Mouse (Mus musculus) hindbrain, embryonic 14.5 days (tissue): ENCODE measurements around the gene Sys1. TPM values are rescaled to one million over a fixed set of nuclear protein-coding genes. Genes with fewer than 3 reads are reported as not detected.

Source experiments
- ATAC-seq: fragments of 200-750 bp; cut with Nextera tagmentation; 2 replicates; pipeline ENCODE4 v1.8.0; 2017; ENCODE audit warnings: moderate number of reproducible peaks, mild to moderate bottlenecking, moderate TSS enrichment, moderate library complexity; ENCODE audit not compliant: low FRiP score
- DNase-seq: peaks from one replicate; pipeline ENCODE4 v3.0.0-alpha.2; 2015; ENCODE audit warnings: low spot score
- H3K27ac ChIP-seq: fragments of 300-500 bp; sonication (generic); 2 replicates; pipeline ENCODE4 v1.5.1; 2014; ENCODE audit warnings: mild to moderate bottlenecking, moderate library complexity
- H3K27me3 ChIP-seq: fragments of 300-500 bp; sonication (generic); 2 replicates; pipeline ENCODE4 v1.6.1; 2014; ENCODE audit warnings: mild to moderate bottlenecking, low read length, mixed read lengths; ENCODE audit not compliant: control insufficient read depth, insufficient read depth
- H3K36me3 ChIP-seq: fragments of 300-500 bp; sonication (generic); replicated peaks from 2 replicates; pipeline ENCODE4 v1.6.1; 2014; ENCODE audit not compliant: control insufficient read depth, insufficient read depth
- H3K4me1 ChIP-seq: fragments of 300-500 bp; sonication (generic); replicated peaks from 2 replicates; pipeline ENCODE4 v1.6.1; 2014; ENCODE audit warnings: antibody characterized with exemption, low read length, mixed read lengths; ENCODE audit not compliant: control insufficient read depth, insufficient read depth
- H3K4me2 ChIP-seq: fragments of 300-500 bp; sonication (generic); replicated peaks from 2 replicates; pipeline ENCODE4 v1.6.1; 2014; ENCODE audit warnings: mild to moderate bottlenecking, moderate library complexity
- H3K4me3 ChIP-seq: fragments of 300-500 bp; sonication (generic); replicated peaks from 2 replicates; pipeline ENCODE4 v1.5.1; 2014; ENCODE audit warnings: mild to moderate bottlenecking, low read length
- H3K9ac ChIP-seq: fragments of 300-500 bp; sonication (generic); 2 replicates; pipeline ENCODE4 v1.6.1; 2014
- H3K9me3 ChIP-seq: fragments of 300-500 bp; sonication (generic); 2 replicates; pipeline ENCODE4 v1.6.1; 2016; ENCODE audit warnings: low read length; ENCODE audit not compliant: control insufficient read depth
- WGBS: fragments of 180-500 bp; shearing (Covaris S2); extraction: QIAGEN DNeasy Blood & Tissue Kit; methylation state at CpG from one replicate; pipeline ENCODE4 v1.1.7; 2014; 5-methylcytosine and 5-hydroxymethylcytosine counted together
- polyA plus RNA-seq: library from polyadenylated mRNA; unstranded; fragments of >200 nt; fragmentation: Nextera tagmentation; extraction: Ambion mirVana; gene quantifications from 2 replicates; pipeline ENCODE4 v1.2.1, GENCODE M21; 2014

Sys1 gene
- polyA plus RNA-seq, 1 experiment from 2014 or later: 92.6 TPM

GRCm38 (mm10) chr2:164431676-164432465 is 24.9 kb upstream of the Sys1 start:
- H3K27me3 ChIP-seq: no peaks in the 10 kb centered on the region
- no peak overlapping the region for H3K9ac ChIP-seq
- no peak overlapping the region for H3K27ac ChIP-seq
- H3K4me2 ChIP-seq: no peak overlapping the region
- H3K4me1 ChIP-seq: no peaks in the 10 kb centered on the region
- H3K4me3 ChIP-seq: no peak overlapping the region
- no peaks in the 10 kb centered on the region for H3K36me3 ChIP-seq
- 66% methylated on average over 9 of the region's 9 CpGs for WGBS
- H3K9me3 ChIP-seq: no peaks in the 10 kb centered on the region
- DNase-seq (no peak), ATAC-seq (no peak)

- no peak for ATAC-seq
These were observed 24.1 kb upstream of the Sys1 start for GRCm38 (mm10) chr2:164432541-164433191.

DNA sequence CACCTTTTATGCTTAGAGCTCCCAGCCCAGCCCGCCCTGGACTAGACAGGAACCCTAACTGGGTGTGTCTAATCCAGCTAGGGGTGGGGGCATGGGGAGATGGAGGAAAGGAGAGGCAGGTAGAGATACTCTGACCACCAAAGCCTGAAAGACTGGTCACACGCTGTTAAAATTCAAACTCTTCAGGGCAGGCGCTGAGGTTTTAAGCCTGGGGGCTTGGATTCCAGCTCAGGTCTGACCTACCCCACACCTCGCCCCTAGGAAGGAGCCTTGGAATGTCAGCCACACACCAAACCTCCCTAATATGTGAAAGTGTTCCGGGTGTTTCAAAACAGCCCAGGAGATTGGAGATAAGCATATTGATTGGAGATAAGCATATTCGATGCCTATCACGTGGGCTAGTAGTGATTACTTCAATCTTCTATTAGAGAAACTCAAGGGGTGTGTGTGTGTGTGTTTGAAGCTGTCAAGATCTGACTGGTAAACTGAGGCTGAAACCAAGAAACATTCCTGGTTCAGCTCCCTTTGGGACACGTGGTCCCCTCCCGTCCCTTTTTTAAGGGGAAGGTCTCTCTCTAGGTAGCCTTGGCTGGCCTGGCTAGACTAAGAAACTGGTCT is 23.4 kb upstream of the Sys1 start:
- Histone ChIP-seq H3K27ac (no peak overlapping the region), H3K4me2 (no peak overlapping the region), H3K27me3 (no peaks in the 10 kb centered on the region), H3K9ac (no peak overlapping the region), H3K4me3 (no peak overlapping the region), H3K9me3 (no peaks in the 10 kb centered on the region), H3K4me1 (no peaks in the 10 kb centered on the region), H3K36me3 (no peaks in the 10 kb centered on the region)
- no peak for ATAC-seq
- no peak for DNase-seq
- 88% methylated on average over 9 of the region's 9 CpGs for WGBS

More at GRCm38 (mm10) chr2:164432541-164433191, 24.1 kb upstream of the Sys1 start:
- no peak for DNase-seq
- H3K36me3 ChIP-seq: no peaks in the 10 kb centered on the region
- H3K4me3 ChIP-seq: no peak overlapping the region
- 32% methylated on average over 22 of the region's 22 CpGs for WGBS
- H3K4me1 ChIP-seq: no peaks in the 10 kb centered on the region
- no peak overlapping the region for H3K27ac ChIP-seq
- no peaks in the 10 kb centered on the region for H3K9me3 ChIP-seq
- no peaks in the 10 kb centered on the region for H3K27me3 ChIP-seq
- no peak overlapping the region for H3K9ac ChIP-seq
- no peak overlapping the region for H3K4me2 ChIP-seq

DNA sequence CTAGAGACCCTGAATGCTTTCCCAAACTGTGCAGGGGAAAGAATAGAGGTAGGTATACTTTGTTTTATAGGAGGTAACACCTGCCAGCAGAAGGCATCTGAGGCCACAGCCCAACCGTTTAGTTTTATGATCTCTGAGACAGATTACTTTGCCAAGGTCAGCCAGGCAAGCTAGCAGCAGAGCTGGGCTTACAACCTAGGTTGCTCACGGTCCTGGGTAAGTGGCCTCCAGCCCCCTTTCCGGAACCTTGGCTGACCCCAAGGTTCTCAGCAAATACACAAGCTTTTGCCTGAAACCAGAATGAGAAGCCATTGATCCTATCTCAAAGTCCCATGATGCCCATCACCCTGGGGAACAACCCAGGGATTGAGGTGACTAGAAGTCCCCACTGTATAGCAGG is 22.1 kb upstream of the Sys1 start:
- no peak overlapping the region for H3K9ac ChIP-seq
- ATAC-seq: no peak
- H3K27ac ChIP-seq: no peak overlapping the region
- H3K9me3 ChIP-seq: no peaks in the 10 kb centered on the region
- DNase-seq: no peak
- WGBS: 78% methylated on average over 3 of the region's 3 CpGs
- H3K4me3 ChIP-seq: no peak overlapping the region
- H3K4me2 ChIP-seq: no peak overlapping the region
- H3K36me3 ChIP-seq: no peaks in the 10 kb centered on the region
- no peaks in the 10 kb centered on the region for H3K27me3 ChIP-seq
- H3K4me1 ChIP-seq: no peaks in the 10 kb centered on the region

DNA sequence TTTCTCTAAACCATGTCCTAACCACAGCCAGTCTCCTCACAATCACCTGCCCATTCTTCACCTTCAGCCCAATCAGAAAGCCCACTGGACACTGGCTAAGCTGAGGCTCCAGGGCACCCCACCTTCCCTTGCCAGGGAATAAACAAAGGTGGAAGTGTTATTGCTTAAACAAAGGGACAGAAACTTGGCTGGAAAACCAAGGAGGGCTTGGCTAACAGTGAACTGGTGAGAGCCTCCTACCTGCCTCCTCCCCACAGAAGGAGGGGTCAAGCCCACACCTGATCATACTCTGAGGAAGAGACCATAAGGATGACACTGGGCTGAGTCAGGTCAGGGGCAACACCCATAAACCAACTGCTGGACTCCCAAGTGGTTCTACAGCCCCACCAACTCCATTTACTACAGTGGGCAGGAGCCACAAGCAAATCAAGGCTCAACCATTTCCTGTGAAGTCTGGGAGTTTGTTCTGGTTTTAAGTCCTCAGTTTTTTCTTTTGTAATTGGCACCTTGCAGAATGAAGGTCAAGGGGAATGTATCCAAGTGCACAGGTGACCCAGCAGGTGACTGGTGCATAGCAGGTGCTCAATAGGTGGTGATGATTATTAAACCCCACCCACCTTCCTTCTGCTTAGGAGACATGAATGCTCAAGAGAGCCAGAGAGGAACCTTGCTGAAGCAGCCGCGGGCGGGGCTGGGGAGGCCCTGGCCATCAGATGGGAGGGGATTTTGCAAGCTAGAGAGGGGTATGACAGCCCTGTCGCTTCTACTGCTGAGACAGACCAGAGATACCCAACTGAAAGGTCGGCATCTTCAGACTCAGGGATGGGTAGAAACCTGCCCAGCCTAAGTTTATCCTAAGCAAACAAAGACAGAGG is 21.3 kb upstream of the Sys1 start:
- no peak overlapping the region for H3K4me3 ChIP-seq
- 56% methylated on average over 5 of the region's 5 CpGs for WGBS
- H3K36me3 ChIP-seq: no peaks in the 10 kb centered on the region
- DNase-seq (no peak), ATAC-seq (no peak)
- no peaks in the 10 kb centered on the region for H3K9me3 ChIP-seq
- H3K27me3 ChIP-seq: no peaks in the 10 kb centered on the region
- H3K9ac ChIP-seq: no peak overlapping the region
- no peak overlapping the region for H3K27ac ChIP-seq
- H3K4me1 ChIP-seq: no peaks in the 10 kb centered on the region
- H3K4me2 ChIP-seq: no peak overlapping the region

DNA sequence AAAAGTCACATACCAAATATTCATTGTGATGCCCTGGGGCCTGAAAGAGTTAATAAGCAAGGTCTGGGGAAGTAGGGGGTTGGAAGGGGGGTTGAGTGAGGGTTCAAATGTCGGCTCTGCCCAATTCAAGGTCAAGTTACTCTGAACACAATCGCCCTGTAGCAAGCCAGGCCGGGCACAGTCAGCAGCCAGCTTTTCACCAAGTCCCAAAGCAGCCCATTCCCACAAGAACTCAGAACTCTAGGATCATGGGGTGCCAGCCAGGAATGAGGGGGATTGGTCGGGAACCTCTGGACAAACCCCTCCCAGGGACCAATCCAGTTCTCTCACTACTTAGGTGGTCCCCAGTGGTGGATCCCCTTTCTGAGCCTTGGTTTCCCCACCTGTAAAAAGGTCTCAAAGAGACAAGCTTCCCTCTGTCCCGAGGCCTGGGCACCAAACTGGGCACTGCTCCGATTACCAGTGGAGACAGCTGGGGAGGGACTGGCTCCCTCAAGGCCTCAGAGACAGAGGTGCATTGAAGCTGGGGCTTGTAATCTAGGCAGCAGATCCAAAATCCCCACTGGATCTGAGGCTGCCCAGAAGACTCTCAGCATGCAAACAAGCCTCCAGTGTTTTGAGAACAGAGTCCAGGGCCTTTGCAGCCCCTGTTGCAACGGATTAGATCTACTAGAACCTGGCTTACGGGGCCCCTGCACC is 20.4 kb upstream of the Sys1 start:
- 23% methylated on average over 8 of the region's 8 CpGs for whole genome bisulfite sequencing

GRCm38 (mm10) chr2:164436961-164437360 is 19.8 kb upstream of the Sys1 start:
- Histone ChIP-seq H3K27ac (no peak overlapping the region), H3K9ac (no peak overlapping the region), H3K27me3 (peaks cover 12% of the 10 kb centered on the region), H3K4me1 (no peaks in the 10 kb centered on the region; the same call in 1 of the 2 replicates), H3K36me3 (no peaks in the 10 kb centered on the region), H3K4me2 (no peak overlapping the region), H3K4me3 (no peak overlapping the region), H3K9me3 (no peaks in the 10 kb centered on the region)
- WGBS: 67% methylated on average over 3 of the region's 3 CpGs
- no peak for DNase-seq
- ATAC-seq: no peak

More for the DNA sequence above, 20.4 kb upstream of the Sys1 start:
- no peaks in the 10 kb centered on the region for H3K4me1 ChIP-seq
- no peak overlapping the region for H3K9ac ChIP-seq
- H3K4me3 ChIP-seq: no peak overlapping the region
- no peaks in the 10 kb centered on the region for H3K9me3 ChIP-seq
- H3K27ac ChIP-seq: no peak overlapping the region
- no peak overlapping the region for H3K4me2 ChIP-seq
- H3K36me3 ChIP-seq: no peaks in the 10 kb centered on the region
- DNase-seq (no peak), ATAC-seq (no peak)
- H3K27me3 ChIP-seq: peaks cover 6% of the 10 kb centered on the region; the same call in 1 of the 2 replicates

- ATAC-seq (no peak), DNase-seq (no peak)
- H3K9ac ChIP-seq: no peak overlapping the region
- H3K4me1 ChIP-seq: peaks cover 6% of the 10 kb centered on the region
- H3K9me3 ChIP-seq: no peaks in the 10 kb centered on the region
- WGBS: 81% methylated on average over 6 of the region's 6 CpGs
- H3K4me3 ChIP-seq: no peak overlapping the region
- H3K27ac ChIP-seq: no peak overlapping the region
- H3K27me3 ChIP-seq: peaks cover 18% of the 10 kb centered on the region
- H3K4me2 ChIP-seq: no peak overlapping the region
- no peaks in the 10 kb centered on the region for H3K36me3 ChIP-seq
These were observed 19.1 kb upstream of the Sys1 start for GRCm38 (mm10) chr2:164437710-164438109.
